Mouse (Mus musculus) cerebellum, adult (tissue): ENCODE measurements at regions not wholly inside any gene's neighbourhood (a gene's known extent, or its start where the extent isn't known, plus 50 kb on each side); places are given as distances from the start of the nearest gene placed in this dataset.

Experiments used
- ATAC-seq: cut with Nextera tagmentation; 2 replicates; pipeline ENCODE4 v1.9.2; 2017; ENCODE audit warnings: mild to moderate bottlenecking, moderate library complexity, mixed read lengths; ENCODE audit not compliant: insufficient number of reproducible peaks, low FRiP score, low TSS enrichment

GRCm38 (mm10) chr9:61033593-61033992, 239.3 kb downstream of the Uaca start:
- ATAC-seq: no peak

- ATAC-seq: no peak
Measured at GRCm38 (mm10) chr9:61042063-61042462, 247.7 kb downstream of the Uaca start.

GRCm38 (mm10) chr9:61044983-61045382, 250.6 kb downstream of the Uaca start:
- ATAC-seq: no peak

GRCm38 (mm10) chr9:61046517-61046916, 252.2 kb downstream of the Uaca start:
- no peak for ATAC-seq

- ATAC-seq: no peak
Measured at GRCm38 (mm10) chr9:61047289-61047688, 252.9 kb downstream of the Uaca start.

DNA sequence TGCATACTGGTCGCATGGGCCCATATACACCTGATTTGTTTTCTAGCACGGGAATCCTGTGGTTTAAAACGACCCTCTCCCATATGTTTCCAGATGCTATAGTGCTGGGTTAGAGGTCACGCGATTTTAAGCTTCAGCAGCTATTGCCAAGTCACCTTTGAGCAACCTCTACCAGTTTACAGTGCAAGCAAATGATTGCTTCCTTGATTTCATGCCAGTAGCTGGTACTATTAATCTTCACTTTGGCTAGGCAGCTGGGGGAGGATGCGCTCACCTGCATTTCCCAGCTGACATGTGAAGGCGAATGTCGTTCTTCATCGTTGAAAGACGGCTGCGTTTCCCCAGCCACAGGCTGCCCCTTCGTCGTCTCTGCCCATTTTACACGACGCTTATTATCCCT, 254.2 kb downstream of the Uaca start:
- no peak for ATAC-seq

DNA sequence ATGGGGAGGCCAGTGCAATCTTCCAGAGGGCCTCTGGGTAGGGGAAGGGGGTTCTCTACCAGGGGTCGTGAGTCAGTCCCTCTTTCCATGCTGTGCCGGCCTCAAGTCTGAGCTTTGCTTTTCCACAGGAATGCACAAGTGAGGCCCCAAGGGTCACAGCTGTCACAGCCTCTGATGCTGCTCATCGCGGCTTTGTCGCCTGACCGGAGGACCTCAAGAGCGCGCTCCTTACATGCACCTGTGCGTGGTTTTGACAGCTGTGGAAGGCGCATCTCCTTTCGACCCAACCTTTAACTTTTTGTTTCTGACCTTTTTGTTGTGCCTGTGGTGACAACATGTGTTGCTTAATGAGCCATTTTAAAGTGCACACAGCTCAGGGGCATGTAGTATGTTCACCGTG, 258.3 kb downstream of the Uaca start:
- no peak for ATAC-seq

DNA sequence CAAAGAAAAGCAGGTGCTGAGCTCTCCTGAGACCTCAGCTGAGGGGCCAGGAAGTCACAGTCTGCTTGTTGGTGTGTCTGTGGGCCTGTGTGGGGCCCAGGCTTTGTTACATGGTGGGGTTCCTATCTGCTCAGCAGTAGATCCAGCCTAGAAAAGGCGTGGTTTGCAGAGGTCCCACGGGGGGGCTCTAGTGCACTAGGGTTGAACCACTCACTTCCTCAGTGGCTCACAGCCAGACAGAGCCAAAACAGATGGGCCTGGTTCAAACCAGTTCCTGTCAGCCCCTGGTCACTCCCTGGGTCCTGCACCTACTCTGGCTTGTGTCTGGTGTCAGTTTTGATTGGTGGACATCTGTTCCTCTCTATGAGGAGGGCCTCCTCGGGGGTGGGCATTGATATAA, 260.1 kb downstream of the Uaca start:
- no peak for ATAC-seq

DNA sequence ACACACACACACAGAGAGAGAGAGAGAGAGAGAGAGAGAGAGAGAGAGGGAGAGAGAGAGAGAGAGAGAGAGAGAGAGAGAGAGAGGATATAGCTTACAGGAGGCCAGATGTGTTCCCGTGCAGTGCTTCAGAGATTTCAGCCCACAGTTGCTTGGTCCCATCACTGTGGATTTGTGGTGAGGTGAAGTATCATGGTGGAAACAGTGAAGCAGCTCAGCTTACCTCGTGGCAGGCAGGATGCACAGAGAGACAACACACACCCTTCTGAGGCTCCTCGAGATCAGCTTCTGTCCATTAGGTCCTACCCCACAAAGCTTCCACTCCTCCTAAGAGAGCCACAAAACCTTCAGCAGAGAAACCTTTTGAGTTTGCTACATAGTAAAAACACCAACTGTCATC, 261.1 kb downstream of the Uaca start:
- no peak for ATAC-seq

DNA sequence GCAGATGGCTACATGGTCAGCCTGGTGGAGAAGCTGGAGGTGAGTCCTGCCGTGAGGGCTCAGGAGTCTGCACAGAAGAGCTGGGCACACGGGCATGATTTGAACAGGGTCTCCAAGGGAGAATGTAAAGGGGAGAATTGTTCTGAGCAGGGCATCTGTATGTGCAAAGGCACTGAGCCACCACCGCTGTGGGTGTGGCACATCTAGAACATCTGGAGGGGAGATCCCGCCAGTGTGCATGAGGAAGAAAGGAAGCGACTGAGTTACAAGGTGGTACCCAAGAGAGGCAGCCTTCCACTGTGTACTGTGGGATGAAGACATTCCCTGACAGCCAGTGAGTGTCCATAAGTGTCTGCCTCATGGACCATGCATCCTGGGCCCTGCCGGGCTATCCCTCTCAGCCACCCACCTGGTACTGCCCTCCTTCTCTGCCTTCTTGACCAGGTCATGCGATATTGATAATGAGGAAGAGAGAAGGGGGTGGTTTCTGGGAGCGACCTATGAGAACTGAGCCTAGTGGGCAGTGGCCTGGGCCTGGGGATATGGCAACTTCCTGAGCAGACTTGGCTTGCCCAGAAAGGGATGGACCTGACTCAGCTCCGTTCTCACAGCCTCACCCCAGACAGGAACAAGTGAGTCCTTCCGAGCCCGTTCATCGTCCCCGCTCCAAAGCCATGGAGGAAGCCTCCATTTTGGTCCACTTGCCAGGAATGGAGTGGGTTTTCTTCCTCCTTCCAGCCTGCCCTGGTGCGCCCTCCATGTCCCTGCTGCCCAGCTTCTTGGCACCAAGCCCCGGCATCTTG, 261.8 kb downstream of the Uaca start:
- ATAC-seq: no peak

GRCm38 (mm10) chr9:61056731-61057270, 262.5 kb downstream of the Uaca start:
- no peak for ATAC-seq

- no peak for ATAC-seq
Measured at GRCm38 (mm10) chr9:61059225-61059624, 264.9 kb downstream of the Uaca start.

GRCm38 (mm10) chr9:61060958-61061357, 266.6 kb downstream of the Uaca start:
- no peak for ATAC-seq

DNA sequence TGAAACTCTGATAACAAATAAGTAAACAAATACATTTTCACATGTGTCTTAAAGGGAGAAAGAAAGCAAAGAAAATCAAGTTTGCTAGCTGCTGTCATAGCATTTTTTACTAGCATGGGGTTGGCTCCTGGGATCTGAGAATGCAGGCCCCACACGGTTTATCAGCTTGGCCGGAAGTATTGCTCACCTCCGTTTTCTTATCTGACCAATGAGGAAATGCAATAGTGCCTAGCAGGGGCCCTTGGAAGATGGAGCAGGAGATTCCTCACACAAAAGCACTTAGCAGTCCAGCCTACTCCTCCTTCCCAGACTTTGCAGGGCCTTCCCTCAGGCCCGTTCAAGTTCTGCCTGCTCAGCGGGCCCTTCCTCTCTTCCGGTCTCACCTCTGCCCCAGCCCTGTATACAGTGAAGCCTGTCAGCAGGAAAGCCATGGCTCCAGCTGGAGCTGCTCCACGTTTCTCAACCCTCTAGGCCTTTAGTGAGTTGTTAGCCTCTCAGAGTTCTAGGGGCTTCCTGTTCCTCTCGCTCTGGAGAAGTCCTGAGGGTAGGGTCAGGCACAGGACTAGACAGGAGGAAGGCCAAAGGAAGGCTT, 270.5 kb downstream of the Uaca start:
- ATAC-seq: no peak

DNA sequence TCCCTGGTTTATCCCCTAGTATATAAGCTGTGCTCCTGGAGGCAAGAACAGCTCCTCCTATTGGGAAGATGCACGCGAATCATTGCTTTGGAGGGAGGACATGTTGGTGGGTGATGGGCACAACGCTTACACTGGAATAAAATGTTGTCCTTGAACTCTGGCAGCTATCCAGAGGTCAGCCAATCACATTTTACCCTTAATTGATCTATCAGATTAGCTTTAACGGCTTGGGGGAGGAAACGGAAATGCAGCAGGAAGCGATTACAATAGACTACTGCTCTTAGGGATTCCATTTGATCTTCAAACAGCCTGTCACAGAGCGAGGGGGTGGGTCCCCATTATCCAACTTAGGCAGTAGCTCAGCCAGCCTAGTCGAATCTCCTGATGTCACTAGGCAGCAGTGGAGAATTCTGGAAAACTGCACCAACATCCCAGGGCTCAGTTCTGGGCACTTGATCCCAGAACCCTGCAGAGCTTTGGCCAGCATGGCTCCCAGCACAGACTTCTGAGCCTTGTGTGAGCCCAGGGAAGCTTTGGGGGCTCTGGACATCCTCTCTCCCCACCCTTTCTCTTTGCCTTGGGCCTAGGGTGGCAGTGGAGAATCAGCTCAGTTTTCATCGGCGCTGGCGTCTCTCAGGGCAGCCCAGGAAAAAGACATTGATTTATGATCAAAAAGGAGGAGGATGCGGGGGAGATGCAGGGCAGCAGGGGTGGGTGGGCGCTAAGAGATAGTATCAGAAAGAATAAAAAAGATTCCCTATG, 275.4 kb downstream of the Uaca start:
- no peak for ATAC-seq

DNA sequence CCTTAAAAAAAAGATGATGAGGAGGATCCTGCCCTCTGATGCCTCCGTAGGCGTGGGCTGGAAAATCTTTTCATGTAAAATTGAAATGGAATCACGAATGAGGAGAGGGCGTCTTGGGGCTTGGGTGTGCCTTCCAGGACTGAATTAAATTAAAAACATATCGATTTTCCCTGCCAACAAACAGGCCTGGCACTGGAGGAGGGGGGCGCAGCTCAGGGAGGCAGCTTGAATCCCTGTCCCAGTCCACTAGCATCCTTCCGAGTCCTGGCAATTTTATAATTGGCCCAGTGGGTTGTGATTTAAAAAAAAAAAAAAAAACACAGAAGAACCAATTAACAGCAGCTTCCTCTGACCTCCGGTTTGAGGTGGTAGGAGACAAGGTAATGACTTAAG, 276.0 kb downstream of the Uaca start:
- no peak for ATAC-seq

DNA sequence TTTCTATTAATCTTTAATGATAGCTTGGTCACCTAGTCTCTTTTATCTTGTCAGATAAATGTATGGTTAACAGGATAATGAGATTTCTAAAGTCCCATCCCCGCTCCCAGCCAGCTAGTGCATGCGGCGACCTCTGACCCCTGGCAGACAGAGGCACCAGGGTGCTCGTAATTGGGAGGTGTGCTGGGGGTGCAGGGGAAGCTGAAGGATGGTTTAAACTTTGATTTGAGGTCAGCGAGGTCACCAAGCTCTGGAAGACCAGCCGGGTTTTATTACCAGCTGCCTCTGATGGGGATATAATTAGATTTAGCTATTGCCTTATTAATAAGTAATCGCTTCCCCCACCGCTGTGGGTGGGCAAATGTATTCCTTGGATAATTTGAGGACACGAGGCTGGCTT, 276.5 kb downstream of the Uaca start:
- ATAC-seq: no peak

GRCm38 (mm10) chr9:61073482-61073881, 279.1 kb downstream of the Uaca start:
- no peak for ATAC-seq

GRCm38 (mm10) chr9:61075071-61075470, 280.7 kb downstream of the Uaca start:
- no peak for ATAC-seq

DNA sequence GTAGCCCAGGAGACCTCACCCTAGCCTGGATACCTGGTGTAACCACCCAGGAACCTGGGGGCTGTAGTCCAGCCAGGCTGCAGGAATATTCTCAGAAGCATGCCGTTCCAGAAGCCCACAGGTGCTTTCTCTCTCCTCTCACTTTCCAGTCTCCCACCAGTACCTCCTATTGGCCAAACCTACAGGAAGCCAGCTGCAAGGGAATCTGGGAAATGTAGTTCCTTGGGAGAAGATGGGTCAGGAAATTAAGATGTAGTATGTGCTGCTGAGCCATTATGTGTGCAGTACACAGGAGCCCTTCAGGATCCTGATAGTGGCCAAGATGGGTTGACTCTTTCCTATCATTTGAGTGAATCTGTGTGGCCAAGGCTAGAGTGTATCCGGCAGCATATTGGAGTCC, 282.8 kb downstream of the Uaca start:
- ATAC-seq: no peak

DNA sequence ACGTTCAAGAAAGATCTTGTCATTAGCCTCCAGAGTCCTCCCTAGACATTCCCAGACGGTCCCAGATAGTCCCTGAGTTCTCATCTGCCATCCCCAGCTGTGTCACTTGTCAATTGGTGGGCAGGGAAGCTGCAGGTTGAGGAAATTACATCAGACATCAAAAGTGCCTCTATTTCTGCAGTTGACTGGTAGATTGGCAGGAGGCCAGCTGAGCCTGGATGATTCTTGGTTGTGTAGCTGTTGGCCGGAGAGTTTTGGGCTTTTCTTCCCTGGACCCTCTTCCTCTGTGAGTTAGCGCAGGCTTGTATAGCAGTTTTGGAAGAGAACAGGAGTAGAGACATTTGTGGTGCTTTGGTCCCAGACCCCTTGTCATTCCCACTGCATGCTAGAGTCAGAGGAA, 283.5 kb downstream of the Uaca start:
- no peak for ATAC-seq
